Mouse (Mus musculus): Measurements from ENCODE around the gene Mthfsd. TPM values are rescaled to one million over a fixed set of nuclear protein-coding genes. Genes with fewer than 3 reads are reported as not detected.
A peak's percentile ranks its signal among the peaks of the same experiment; 100 is the strongest.

The Mthfsd gene
- total RNA-seq, 2 experiments from 2014 or later = 16.2 to 17.9 TPM

DNA sequence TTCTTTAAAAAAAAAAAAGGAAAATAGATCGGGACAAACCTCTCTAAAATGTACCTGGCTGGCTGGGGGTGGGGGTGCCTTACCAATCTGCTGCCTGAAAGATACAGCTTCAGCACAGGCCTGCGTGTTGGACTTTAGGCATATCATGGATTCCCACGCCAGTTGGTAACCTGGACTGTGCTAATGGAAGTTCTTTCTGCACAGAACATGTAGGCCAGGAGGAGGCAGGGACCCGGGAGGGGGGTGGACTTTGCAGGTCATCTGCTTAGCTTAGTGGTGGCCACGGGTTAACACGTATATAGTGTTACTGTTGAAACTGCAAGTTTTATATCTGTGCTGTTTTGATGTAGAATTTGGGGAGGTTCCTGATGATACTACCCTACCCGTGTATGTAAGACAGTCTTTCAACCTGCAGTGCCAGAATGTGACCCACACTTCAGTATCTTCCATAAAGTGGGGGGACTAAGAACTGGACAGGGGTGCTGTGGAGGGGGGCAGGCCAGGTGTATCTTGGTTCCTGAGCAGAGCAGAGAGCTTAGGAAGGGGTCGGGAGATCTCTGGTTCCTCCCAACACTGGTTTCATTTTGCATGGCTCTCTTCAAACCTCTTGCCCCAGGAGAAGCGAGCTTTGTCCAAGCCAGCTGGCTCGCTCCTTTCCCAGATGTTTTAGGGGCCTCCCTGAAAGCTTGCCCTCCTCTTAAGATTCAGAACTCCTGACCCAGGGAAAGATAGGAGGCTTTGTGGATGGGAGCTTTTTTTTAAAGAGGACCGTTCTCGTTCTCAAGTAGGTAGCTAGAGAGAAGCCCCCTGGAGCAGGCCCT lies 11.7 kb upstream of the Mthfsd start:
- no peak for DNase-seq
- Histone ChIP-seq H3K4me3 (no peak overlapping the region), H3K27ac (no peak overlapping the region)
- intact Hi-C loops (cut with DNase I) = loop anchor here (5.0 kb wide), 1 partner anchor 97 kb away; no protein-coding TSS in a partner anchor
- TF ChIP-seq CTCF (IDR thresholded peaks at IDR 0.05) = no peak

DNA sequence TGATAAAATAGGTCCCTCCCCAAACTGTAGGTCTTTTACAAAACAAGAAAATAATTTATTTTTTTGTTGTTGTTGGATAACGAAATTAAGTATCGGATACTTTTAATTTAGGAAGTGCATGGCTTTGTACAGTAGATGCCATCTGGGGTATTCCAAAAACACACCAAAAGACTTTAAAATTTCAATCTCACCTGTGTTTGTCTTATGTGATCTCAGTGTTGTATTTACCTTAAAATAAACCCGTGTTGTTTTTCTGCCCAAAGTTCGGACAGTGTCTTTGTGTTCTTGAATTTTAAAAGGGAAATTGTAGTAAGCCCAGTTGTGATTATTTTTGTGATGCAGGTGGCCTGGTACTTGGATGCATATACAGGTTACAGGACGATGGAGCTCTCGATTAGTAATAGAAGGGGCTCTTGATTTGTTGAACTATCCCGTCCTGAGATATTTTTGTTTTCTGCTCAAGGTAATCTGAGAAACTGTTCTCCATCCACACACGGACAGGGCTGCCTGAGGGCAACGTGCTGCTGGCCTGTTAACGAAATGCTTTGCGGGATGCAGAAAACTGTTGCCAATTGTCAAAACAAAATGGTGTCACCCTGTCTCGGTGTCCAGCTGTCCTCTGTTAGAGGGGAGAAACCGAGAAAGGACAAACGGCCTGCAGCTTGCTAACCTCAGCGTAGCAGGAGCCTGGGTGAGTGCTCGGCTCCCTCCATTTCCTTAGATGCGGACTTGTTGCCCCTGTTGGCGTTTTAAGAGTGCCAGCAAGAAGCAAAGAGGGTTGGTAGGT lies 10.6 kb upstream of the Mthfsd start:
- no peak overlapping the region for H3K27ac ChIP-seq
- TF ChIP-seq CTCF (IDR thresholded peaks at IDR 0.05) = no peak
- intact Hi-C loops (cut with DNase I) = loop anchor here (5.0 kb wide), 1 partner anchor 98 kb away; no protein-coding TSS in a partner anchor
- peak overlapping the region; percentile 85 for H3K4me3 ChIP-seq
- no peak for DNase-seq

DNA sequence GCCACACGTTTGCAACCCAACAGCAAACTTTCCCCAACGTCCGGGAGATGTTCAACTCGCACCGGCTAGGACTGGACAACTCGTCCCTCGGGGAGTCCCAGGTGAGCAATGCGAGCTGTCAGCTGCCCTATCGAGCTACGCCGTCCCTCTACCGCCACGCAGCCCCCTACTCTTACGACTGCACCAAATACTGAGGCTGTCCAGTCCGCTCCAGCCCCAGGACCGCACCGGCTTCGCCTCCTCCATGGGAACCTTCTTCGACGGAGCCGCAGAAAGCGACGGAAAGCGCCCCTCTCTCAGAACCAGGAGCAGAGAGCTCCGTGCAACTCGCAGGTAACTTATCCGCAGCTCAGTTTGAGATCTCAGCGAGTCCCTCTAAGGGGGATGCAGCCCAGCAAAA lies 9.7 kb upstream of the Mthfsd start:
- H3K4me3 ChIP-seq = peak overlapping the region; percentile 85
- no peak for TF ChIP-seq CTCF (IDR thresholded peaks at IDR 0.05)
- no peak for DNase-seq
- intact Hi-C loops (cut with DNase I) = loop anchor here (5.0 kb wide), 1 partner anchor 99 kb away; no protein-coding TSS in a partner anchor
- H3K27ac ChIP-seq = no peak overlapping the region

DNA sequence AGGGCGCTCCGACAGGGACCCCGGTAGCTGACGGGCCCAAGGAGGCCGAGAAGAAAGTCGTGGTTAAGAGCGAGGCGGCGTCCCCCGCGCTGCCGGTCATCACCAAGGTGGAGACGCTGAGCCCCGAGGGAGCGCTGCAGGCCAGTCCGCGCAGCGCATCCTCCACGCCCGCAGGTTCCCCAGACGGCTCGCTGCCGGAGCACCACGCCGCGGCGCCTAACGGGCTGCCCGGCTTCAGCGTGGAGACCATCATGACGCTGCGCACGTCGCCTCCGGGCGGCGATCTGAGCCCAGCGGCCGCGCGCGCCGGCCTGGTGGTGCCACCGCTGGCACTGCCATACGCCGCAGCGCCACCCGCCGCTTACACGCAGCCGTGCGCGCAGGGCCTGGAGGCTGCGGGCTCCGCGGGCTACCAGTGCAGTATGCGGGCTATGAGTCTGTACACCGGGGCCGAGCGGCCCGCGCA lies 9.0 kb upstream of the Mthfsd start:
- TF ChIP-seq CTCF (IDR thresholded peaks at IDR 0.05) = no peak
- H3K4me3 ChIP-seq = peak overlapping the region; percentile 85
- DNase-seq = no peak
- intact Hi-C loops (cut with DNase I) = loop anchor here (5.0 kb wide), 1 partner anchor 100 kb away; no protein-coding TSS in a partner anchor
- peak overlapping the region; percentile 82 for H3K27ac ChIP-seq

DNA sequence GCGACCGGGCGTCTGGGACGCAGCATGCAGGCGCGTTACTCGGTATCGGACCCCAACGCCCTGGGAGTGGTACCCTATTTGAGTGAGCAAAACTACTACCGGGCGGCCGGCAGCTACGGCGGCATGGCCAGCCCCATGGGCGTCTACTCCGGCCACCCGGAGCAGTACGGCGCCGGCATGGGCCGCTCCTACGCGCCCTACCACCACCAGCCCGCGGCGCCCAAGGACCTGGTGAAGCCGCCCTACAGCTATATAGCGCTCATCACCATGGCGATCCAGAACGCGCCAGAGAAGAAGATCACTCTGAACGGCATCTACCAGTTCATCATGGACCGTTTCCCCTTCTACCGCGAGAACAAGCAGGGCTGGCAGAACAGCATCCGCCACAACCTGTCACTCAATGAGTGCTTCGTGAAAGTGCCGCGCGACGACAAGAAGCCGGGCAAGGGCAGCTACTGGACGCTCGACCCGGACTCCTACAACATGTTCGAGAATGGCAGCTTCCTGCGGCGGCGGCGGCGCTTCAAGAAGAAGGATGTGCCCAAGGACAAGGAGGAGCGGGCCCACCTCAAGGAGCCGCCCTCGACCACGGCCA lies 8.5 kb upstream of the Mthfsd start:
- H3K27ac ChIP-seq = peak overlapping the region; percentile 82
- H3K4me3 ChIP-seq = peak overlapping the region; percentile 85
- peak; percentile 39 for DNase-seq
- intact Hi-C loops (cut with DNase I) = loop anchor here (5.0 kb wide), 1 partner anchor 101 kb away; no protein-coding TSS in a partner anchor
- no peak for TF ChIP-seq CTCF (IDR thresholded peaks at IDR 0.05)

DNA sequence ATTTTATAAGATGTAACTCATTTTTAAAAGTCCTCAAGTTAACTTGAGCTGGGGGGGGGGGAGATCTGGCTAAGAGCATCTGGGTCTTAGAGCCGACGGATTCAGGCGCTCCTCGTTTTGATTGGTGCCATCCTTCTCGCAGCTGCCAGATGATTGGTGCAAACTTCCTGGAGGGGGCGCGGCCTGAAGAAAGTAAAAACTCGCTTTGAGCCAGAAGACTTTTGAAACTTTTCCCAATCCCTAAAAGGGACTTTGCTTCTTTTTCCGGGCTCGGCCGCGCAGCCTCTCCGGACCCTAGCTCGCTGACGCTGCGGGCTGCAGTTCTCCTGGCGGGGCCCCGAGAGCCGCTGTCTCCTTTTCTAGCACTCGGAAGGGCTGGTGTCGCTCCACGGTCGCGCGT lies 7.8 kb upstream of the Mthfsd start, which contains the start of gene Foxc2:
Gene Foxc2, plus strand, starts transcription at position 224 of the 400 bp plus-strand sequence.
- intact Hi-C loops (cut with DNase I) = loop anchor here (5.0 kb wide), 1 partner anchor 101 kb away; no protein-coding TSS in a partner anchor
- no peak for TF ChIP-seq CTCF (IDR thresholded peaks at IDR 0.05)
- peak within 1 kb of the TSS; percentile 82 for H3K27ac ChIP-seq
- peak; percentile 86 for DNase-seq
- H3K4me3 ChIP-seq = peak within 1 kb of the TSS; percentile 85

DNA sequence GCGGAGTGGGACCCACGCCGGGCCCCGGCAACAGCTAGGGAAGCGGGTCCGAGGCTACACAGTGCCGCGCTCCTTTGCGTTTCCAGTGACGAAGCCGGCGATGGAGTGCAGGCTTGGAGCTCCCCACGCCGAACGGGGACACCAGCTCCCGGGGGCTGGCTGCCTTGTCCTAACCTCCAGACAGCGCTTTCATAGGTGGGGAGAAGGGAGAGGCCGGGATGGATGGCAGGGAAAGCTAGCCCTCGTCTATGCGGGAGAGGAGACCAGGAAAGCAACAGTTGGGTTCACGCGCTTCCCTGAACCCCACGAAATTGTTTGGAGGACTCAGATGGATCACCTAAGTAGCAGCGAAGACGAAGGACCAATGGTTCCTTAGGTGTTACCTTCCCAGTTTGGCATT lies 6.9 kb upstream of the Mthfsd start:
- no peak for DNase-seq
- H3K4me3 ChIP-seq = no peak overlapping the region
- H3K27ac ChIP-seq = no peak overlapping the region
- TF ChIP-seq CTCF (IDR thresholded peaks at IDR 0.05) = no peak
- intact Hi-C loops (cut with DNase I) = loop anchor here (5.0 kb wide), 1 partner anchor 102 kb away; no protein-coding TSS in a partner anchor

DNA sequence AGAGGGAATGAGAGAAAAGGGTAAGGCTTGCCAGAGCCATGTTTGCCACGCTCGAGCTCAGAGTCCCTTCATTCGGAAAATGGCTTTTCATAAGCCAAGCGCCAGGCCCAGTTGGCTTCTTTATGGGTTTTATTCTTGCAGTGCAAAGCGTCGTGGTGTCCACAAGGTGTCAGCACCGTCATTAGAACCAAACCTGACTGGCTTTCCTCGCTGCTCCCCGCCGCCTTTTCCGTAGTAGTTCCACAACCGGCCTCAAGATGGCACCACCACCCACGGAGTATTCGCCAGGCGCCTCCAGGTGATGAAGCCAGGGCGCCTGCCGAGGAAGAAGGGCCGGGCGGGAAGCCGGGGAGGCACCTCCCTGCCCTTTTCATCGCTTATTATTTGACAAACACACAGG lies 5.1 kb upstream of the Mthfsd start:
- intact Hi-C loops (cut with DNase I) = loop anchor here (1.0 to 2.0 kb wide), 2 partner anchors 280 to 400 kb away; no protein-coding TSS in a partner anchor
- DNase-seq = peak; percentile 94
- no peak; the same call in none of the 2 replicates for TF ChIP-seq CTCF (IDR thresholded peaks at IDR 0.05)
- Histone ChIP-seq H3K27ac (peak overlapping the region; percentile 51), H3K4me3 (no peak overlapping the region)

DNA sequence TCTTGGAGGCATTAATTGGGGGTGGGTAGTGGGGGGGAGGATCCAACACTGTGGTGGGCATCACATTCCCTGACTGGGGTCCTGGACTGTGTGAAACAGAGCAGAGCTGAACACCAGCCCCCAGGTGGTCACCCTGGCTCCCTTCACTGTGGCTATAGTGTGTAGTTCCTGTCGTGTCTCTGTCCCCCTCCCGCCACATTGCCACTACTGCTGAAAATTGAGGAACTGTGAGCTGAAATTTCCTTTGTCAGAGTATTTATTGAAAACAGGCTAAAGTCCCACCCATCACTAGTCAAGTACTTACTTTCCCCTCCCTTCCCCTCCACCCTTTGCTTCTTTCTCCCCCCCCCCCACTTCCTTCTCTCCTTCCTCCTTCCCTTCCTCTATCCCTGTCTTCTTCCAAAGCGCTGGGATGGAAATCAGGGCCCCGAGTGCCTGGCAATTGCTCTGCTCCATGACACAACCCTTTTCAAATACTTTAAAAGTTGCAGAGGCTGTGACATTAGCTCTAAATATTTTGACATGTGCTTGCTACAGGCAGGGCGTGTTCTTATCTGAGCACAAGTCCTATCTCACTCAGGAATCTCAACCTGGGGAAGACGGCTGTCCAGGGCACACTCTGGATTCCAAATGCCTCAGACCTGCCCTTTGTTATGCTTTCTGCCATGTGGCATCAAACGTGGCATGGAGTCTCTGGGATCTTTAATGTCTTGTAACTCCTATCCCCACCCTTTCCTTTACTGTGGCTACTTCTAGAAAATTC lies 3.1 kb upstream of the Mthfsd start:
- Histone ChIP-seq H3K27ac (no peak overlapping the region), H3K4me3 (no peak overlapping the region)
- intact Hi-C loops (cut with DNase I) = no loop called here
- DNase-seq = no peak
- no peak for TF ChIP-seq CTCF (IDR thresholded peaks at IDR 0.05)

DNA sequence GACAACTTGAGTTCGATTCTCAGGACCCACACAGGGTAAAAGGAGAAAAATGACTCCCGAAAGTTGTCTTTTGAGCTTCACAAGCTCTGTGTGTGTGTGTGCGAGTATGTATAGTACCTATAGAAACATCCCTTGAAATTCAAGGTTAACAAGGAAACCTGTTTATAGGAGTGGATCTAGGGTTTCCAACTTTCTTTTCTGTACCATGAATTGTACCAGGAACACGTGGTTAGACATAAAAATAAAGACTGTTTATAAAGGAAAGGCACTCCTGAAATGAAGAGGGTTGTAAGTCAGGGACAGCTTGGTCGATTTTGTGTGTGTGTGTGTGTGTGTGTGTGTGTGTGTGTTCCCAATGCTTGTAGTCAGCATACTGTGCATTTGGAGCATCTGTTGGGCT lies 465 bp upstream of the Mthfsd start:
- TF ChIP-seq CTCF (IDR thresholded peaks at IDR 0.05) = no peak
- H3K27ac ChIP-seq = peak overlapping the region; percentile 94

DNA sequence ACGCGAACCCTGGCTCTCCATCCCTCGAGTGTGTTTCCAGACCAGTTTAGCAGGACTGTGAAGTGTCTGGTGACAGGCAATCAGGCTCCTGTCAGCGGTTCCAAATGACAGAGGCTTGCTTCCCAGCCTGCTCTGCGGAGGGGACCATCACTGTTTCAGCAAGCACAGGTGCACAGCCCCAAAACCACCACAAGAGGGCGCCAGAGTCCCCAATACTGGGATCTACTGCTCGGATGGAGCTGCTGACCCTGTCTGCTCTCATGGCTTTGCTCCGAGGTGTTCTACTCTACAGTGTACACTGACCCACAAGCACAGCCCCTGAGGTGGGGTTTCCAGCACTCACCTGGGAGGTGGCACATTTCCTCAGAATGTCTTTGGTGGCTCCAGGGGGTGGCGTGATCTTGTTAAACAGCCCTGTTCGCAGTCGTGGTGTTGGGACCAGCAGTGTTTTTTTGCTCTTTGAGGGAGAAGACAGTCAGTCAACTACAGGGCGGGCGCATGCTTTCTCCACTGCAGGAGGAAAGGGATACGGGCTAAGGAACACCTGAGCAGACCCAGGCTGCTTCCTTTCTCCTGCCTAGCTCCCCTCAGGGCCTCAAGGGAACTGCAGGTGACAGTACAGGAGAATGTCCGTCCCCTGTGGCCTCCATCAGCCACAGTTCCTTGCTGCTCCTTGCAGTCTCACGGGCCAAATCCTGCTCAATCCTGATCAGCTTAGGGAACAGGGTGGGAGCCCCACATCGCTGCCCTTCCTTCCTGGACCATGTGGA lies 4.0 kb downstream of the Mthfsd start:
- Histone ChIP-seq H3K4me3 (no peak overlapping the region), H3K27ac (no peak overlapping the region)
- peak; percentile 100 for TF ChIP-seq CTCF (IDR thresholded peaks at IDR 0.05)
- intact Hi-C loops (cut with DNase I) = loop anchor here (10.0 kb wide), 1 partner anchor 429 kb away; no protein-coding TSS in a partner anchor
- DNase-seq = peak; percentile 75

More for the DNA sequence above, 465 bp upstream of the Mthfsd start:
- DNase-seq = no peak
- intact Hi-C loops (cut with DNase I) = loop anchor here (10.0 kb wide), 1 partner anchor 434 kb away; no protein-coding TSS in a partner anchor
- H3K4me3 ChIP-seq = peak overlapping the region; percentile 96
